Mouse (Mus musculus) forebrain, embryonic 15.5 days (tissue): Measurements from ENCODE around the gene Osbpl2. TPM values are rescaled to one million over a fixed set of nuclear protein-coding genes. Genes with fewer than 3 reads are reported as not detected.
A peak's percentile ranks its signal among the peaks of the same experiment; 100 is the strongest.
"Not testable (repeated sequence)": the region's sequence is repeated elsewhere in the genome, so short reads cannot be mapped to it uniquely, and the experiment has no call there.

ENCODE experiments used
- ATAC-seq: fragments of 200-750 bp; cut with Nextera tagmentation; replicated peaks from 2 replicates; pipeline ENCODE4 v1.8.0; 2017; ENCODE audit warnings: mild to moderate bottlenecking, moderate TSS enrichment, moderate library complexity
- H3K27ac ChIP-seq: fragments of 300-500 bp; sonication (generic); replicated peaks from 2 replicates; pipeline ENCODE4 v1.5.1; 2015; ENCODE audit warnings: mild to moderate bottlenecking, inconsistent platforms
- H3K27me3 ChIP-seq: fragments of 300-500 bp; sonication (generic); 2 replicates; pipeline ENCODE4 v1.6.1; 2015; ENCODE audit warnings: inconsistent platforms
- H3K36me3 ChIP-seq: fragments of 300-500 bp; sonication (generic); 2 replicates; pipeline ENCODE4 v1.6.1; 2015; ENCODE audit warnings: mild to moderate bottlenecking, inconsistent platforms
- H3K4me1 ChIP-seq: fragments of 300-500 bp; sonication (generic); 2 replicates; pipeline ENCODE4 v1.6.1; 2015; ENCODE audit warnings: inconsistent platforms
- H3K4me2 ChIP-seq: fragments of 300-500 bp; sonication (generic); replicated peaks from 2 replicates; pipeline ENCODE4 v1.6.1; 2015; ENCODE audit warnings: mild to moderate bottlenecking, inconsistent platforms
- H3K4me3 ChIP-seq: fragments of 300-500 bp; sonication (generic); 2 replicates; pipeline ENCODE4 v1.5.1; 2015; ENCODE audit warnings: mild to moderate bottlenecking, inconsistent platforms
- H3K9ac ChIP-seq: fragments of 300-500 bp; sonication (generic); replicated peaks from 2 replicates; pipeline ENCODE4 v1.6.1; 2015; ENCODE audit warnings: mild to moderate bottlenecking, inconsistent platforms
- H3K9me3 ChIP-seq: fragments of 300-500 bp; sonication (generic); 2 replicates; pipeline ENCODE4 v1.6.1; 2016; ENCODE audit warnings: inconsistent platforms
- WGBS: fragments of 180-500 bp; shearing (Covaris S2); methylation state at CpG from one replicate; pipeline ENCODE4 v1.1.7; 2015; ENCODE audit warnings: mixed read lengths; 5-methylcytosine and 5-hydroxymethylcytosine counted together
- polyA plus RNA-seq: library from polyadenylated mRNA; unstranded; fragments of >200 nt; fragmentation: Nextera tagmentation; extraction: Ambion mirVana; gene quantifications from 2 replicates; pipeline ENCODE4 v1.2.1, GENCODE M21; 2015

The Osbpl2 gene
- polyA plus RNA-seq, 1 experiment from 2014 or later: 67.3 TPM

GRCm38 (mm10) chr2:180171522-180172070, 52.5 kb downstream of the Osbpl2 start:
- H3K9ac ChIP-seq: peak overlapping the region; percentile 89
- WGBS: under 1% methylated on average over 80 of the region's 80 CpGs
- peak overlapping the region; percentile 90 for H3K27ac ChIP-seq
- H3K9me3 ChIP-seq: no peaks in the 10 kb centered on the region
- peaks cover 24% of the 10 kb centered on the region for H3K4me1 ChIP-seq
- H3K27me3 ChIP-seq: no peaks in the 10 kb centered on the region
- peak overlapping the region; percentile 97 for H3K4me2 ChIP-seq
- ATAC-seq: peak; percentile 72
- H3K36me3 ChIP-seq: peaks cover 25% of the 10 kb centered on the region
- H3K4me3 ChIP-seq: peak overlapping the region; percentile 86

DNA sequence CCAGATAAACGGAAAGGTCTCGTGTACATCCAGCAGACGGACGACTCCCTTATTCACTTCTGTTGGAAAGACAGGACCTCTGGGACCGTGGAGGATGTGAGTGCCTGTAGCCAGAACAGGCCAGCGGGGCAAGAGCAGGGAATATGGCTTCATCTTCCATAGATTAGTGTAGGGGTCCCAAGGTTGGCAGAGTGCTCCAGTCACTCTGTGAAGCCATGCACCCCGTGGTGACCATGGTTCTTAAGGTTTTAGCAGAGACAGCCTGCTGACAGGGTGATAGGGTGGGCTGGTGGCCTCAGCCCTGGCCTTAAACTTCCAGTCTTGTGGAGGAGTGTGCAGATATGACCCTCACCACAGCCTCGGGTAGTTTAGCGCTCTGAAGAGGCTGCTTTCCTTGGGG, 53.0 kb downstream of the Osbpl2 start:
- no peak overlapping the region for H3K27ac ChIP-seq
- 3% methylated on average over 9 of the region's 9 CpGs for WGBS
- no peak for ATAC-seq

DNA sequence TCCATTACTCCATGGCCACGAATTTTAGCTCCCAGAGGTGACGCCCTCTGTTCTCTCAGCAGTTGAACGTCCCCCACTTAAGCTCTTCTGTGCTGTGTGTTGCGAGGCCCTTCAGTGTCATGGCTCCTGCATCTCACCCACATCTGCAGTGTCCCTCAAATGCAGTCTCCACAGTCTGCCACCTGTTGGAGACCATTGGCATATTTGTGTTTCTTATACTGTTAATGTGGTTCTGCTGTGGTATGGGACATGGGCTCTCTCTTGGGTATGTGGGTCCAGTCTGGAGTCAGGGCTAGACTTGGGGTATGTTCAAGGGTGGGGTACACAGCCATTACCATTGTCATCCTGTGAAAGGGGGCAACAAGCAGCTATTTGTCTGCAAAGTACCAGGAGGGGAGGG, 54.1 kb downstream of the Osbpl2 start:
- Histone ChIP-seq H3K27me3 (no peaks in the 10 kb centered on the region), H3K4me1 (peaks cover 24% of the 10 kb centered on the region), H3K4me3 (peak overlapping the region; percentile 86; the same call in 1 of the 2 replicates), H3K9me3 (no peaks in the 10 kb centered on the region), H3K9ac (no peak overlapping the region), H3K27ac (no peak overlapping the region), H3K4me2 (peak overlapping the region; percentile 97), H3K36me3 (peaks cover 38% of the 10 kb centered on the region)
- 82% methylated on average over 4 of the region's 4 CpGs for WGBS
- no peak for ATAC-seq

More for the DNA sequence above, 53.0 kb downstream of the Osbpl2 start:
- H3K4me3 ChIP-seq: peak overlapping the region; percentile 86
- peaks cover 28% of the 10 kb centered on the region for H3K36me3 ChIP-seq
- H3K9me3 ChIP-seq: no peaks in the 10 kb centered on the region
- H3K4me1 ChIP-seq: peaks cover 24% of the 10 kb centered on the region
- peak overlapping the region; percentile 89 for H3K9ac ChIP-seq
- H3K27me3 ChIP-seq: no peaks in the 10 kb centered on the region
- H3K4me2 ChIP-seq: peak overlapping the region; percentile 97

GRCm38 (mm10) chr2:180173711-180174110, 54.6 kb downstream of the Osbpl2 start:
- H3K4me3 ChIP-seq, H3K9me3 ChIP-seq, H3K9ac ChIP-seq, ATAC-seq, H3K27me3 ChIP-seq, H3K4me2 ChIP-seq, H3K27ac ChIP-seq: not testable (repeated sequence)
- 89% methylated on average over 8 of the region's 8 CpGs for WGBS
- H3K4me1 ChIP-seq: peaks cover 24% of the 10 kb centered on the region
- H3K36me3 ChIP-seq: peaks cover 42% of the 10 kb centered on the region

DNA sequence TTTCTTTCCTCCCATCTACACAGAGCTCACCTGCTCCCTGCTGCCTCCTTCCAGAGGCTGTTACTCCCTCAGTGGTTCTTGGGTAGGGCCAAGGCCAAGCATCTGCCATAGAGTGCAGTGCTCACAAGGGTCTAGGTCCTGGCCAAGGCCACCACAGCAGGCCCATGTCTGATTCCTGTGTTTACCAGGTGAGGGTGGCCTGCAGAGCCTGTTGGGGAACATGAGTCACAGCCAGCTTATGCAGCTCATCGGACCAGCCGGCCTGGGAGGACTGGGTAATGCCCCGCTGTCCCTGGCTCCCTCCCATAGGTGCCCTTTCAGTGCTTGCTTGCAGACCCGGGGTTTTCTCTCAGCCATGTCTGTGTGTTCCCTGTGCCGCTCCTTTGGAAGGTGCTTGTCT, 55.0 kb downstream of the Osbpl2 start:
- Histone ChIP-seq H3K4me1 (peaks cover 24% of the 10 kb centered on the region), H3K4me2 (no peak overlapping the region), H3K9ac (no peak overlapping the region), H3K4me3 (no peak overlapping the region), H3K27ac (no peak overlapping the region), H3K36me3 (peaks cover 42% of the 10 kb centered on the region), H3K9me3 (no peaks in the 10 kb centered on the region), H3K27me3 (no peaks in the 10 kb centered on the region)
- 96% methylated on average over 5 of the region's 5 CpGs for WGBS
- no peak for ATAC-seq

DNA sequence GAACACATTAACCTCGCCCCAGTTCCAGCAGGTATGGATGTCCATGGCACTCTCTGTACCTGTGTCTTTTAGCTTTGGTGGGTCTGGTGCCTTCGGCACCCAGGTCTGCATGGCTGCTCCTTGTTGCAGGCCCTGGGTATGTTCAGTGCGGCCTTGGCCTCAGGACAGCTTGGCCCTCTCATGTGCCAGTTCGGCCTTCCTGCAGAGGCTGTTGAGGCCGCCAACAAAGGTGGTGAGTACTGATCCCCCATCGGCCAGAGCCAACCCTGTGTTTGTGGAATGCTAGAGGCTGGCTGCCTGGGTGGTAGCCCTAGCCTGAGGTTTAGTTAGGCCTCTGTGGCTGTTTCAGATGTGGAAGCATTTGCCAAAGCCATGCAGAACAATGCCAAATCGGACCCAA, 56.6 kb downstream of the Osbpl2 start:
- 90% methylated on average over 7 of the region's 7 CpGs for WGBS
- H3K9ac ChIP-seq: no peak overlapping the region
- H3K4me2 ChIP-seq: no peak overlapping the region
- no peak overlapping the region for H3K4me3 ChIP-seq
- no peaks in the 10 kb centered on the region for H3K9me3 ChIP-seq
- H3K4me1 ChIP-seq: peaks cover 21% of the 10 kb centered on the region
- ATAC-seq: no peak
- no peaks in the 10 kb centered on the region for H3K27me3 ChIP-seq
- peaks cover 42% of the 10 kb centered on the region for H3K36me3 ChIP-seq
- H3K27ac ChIP-seq: no peak overlapping the region

- no peaks in the 10 kb centered on the region for H3K9me3 ChIP-seq
- no peak overlapping the region for H3K4me3 ChIP-seq
- no peaks in the 10 kb centered on the region for H3K27me3 ChIP-seq
- no peak overlapping the region for H3K4me2 ChIP-seq
- peaks cover 17% of the 10 kb centered on the region for H3K36me3 ChIP-seq
- no peaks in the 10 kb centered on the region for H3K4me1 ChIP-seq
- no peak for ATAC-seq
- WGBS: 83% methylated on average over 9 of the region's 9 CpGs
- no peak overlapping the region for H3K27ac ChIP-seq
- H3K9ac ChIP-seq: no peak overlapping the region
These were observed 62.4 kb downstream of the Osbpl2 start for GRCm38 (mm10) chr2:180181542-180181941.

DNA sequence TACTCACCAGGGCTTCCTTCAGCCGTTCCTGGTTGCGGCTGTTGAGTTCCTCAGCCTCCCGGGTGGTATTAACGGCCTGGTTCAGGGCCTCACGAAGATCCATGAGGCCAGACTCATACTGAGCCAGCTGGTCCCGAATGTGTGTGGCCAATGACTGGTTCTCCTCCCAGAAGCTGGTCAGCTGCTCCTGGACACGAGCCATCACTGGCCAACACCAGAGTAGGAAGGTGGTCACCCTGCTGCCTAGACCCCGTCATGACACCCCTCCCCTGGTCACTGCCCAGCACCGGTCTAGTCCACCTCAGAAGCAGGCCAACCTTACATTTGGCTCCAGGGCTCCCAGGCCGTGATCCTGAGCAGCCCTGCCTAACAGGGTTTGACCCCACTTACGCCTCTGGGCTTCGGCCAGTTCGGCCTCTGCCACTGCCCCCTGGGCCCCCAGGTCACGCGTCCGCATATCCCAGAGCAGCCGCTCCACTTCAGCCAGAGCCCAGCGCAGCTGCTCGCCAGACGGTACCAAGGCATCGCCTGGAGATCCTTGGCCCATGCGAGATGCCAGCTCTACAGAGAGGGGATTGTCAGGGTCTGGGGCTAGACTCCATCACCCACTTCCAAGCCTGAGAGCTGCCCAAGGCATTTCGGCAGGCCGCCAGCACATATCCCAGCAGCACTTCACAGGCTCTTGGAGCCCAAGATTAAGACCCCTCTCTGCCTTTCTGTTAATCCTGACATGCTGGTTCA, 65.1 kb downstream of the Osbpl2 start:
- Histone ChIP-seq H3K27me3 (no peaks in the 10 kb centered on the region), H3K9ac (no peak overlapping the region), H3K4me3 (no peak overlapping the region), H3K4me2 (no peak overlapping the region), H3K4me1 (no peaks in the 10 kb centered on the region), H3K36me3 (no peaks in the 10 kb centered on the region; the same call in 1 of the 2 replicates), H3K9me3 (no peaks in the 10 kb centered on the region), H3K27ac (no peak overlapping the region)
- WGBS: 89% methylated on average over 24 of the region's 24 CpGs
- no peak for ATAC-seq

DNA sequence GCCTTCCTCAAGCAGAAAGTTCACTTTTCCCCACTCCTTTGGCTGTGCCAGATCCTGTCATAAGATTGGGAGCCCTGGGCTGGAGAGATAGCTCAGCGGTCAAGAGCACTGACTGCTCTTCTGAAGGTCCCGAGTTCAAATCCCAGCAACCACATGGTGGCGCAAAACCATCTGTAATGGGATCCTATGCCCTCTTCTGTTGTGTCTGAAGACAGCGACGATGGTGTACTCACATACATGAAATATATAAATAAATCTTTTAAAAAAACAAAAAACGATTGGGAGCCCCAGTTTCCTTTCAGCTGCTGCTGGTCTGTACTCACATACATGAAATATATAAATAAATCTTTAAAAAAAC, 65.6 kb downstream of the Osbpl2 start:
- no peaks in the 10 kb centered on the region for H3K27me3 ChIP-seq
- no peak overlapping the region for H3K4me2 ChIP-seq
- H3K9me3 ChIP-seq: no peaks in the 10 kb centered on the region
- no peak overlapping the region for H3K27ac ChIP-seq
- H3K36me3 ChIP-seq: no peaks in the 10 kb centered on the region; the same call in 1 of the 2 replicates
- no peak for ATAC-seq
- H3K4me1 ChIP-seq: no peaks in the 10 kb centered on the region
- H3K4me3 ChIP-seq: no peak overlapping the region
- 87% methylated on average over 6 of the region's 6 CpGs for WGBS
- H3K9ac ChIP-seq: no peak overlapping the region

DNA sequence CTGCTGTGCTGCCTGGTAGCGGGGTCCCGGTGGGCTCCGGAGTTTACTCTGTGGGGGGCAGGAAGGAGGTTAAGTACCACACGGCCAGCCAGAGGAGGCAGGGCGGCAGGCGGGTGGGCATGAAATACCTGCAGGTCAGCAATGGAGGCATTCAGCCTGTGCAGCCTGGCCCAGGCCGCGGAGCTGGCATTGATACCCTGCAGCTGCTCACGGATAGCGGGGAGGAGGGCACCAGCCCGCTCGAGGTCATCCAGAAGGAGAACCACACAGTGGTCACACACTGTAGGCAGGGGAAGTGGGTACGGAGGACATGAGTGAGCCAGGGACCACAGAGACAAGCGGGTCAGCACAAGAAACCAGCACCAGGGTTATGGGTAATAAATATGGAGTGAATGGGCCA, 66.6 kb downstream of the Osbpl2 start:
- 94% methylated on average over 14 of the region's 14 CpGs for WGBS
- no peak for ATAC-seq
- H3K36me3 ChIP-seq: no peaks in the 10 kb centered on the region

DNA sequence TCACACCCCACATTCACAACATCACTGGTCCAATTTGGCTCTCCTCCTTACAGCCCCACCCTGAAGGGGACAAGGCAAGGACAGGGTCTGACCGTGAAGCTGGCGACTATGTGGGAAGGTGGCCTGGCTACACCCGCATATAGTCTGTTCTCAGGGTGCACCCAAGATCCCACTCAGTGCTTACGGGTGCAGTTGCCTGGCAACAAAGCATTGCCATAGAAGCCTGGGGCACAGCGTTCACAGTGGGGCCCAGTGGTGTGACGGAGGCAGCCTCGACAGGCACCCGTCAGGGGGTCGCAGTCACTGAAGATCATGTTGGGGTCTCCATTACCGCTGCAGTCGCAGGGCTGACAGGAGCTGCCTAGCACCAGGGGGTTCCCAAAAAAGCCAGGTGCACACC, 68.3 kb downstream of the Osbpl2 start:
- H3K36me3 ChIP-seq: no peaks in the 10 kb centered on the region
- H3K9ac ChIP-seq: no peak overlapping the region
- no peak for ATAC-seq
- H3K4me2 ChIP-seq: no peak overlapping the region
- no peaks in the 10 kb centered on the region for H3K9me3 ChIP-seq
- WGBS: 88% methylated on average over 11 of the region's 11 CpGs
- no peak overlapping the region for H3K4me3 ChIP-seq
- no peaks in the 10 kb centered on the region for H3K4me1 ChIP-seq
- no peaks in the 10 kb centered on the region for H3K27me3 ChIP-seq
- no peak overlapping the region for H3K27ac ChIP-seq

More for the DNA sequence above, 66.6 kb downstream of the Osbpl2 start:
- H3K4me2 ChIP-seq: no peak overlapping the region
- H3K27me3 ChIP-seq: no peaks in the 10 kb centered on the region
- no peaks in the 10 kb centered on the region for H3K9me3 ChIP-seq
- no peaks in the 10 kb centered on the region for H3K4me1 ChIP-seq
- H3K27ac ChIP-seq: no peak overlapping the region
- H3K9ac ChIP-seq: no peak overlapping the region
- H3K4me3 ChIP-seq: no peak overlapping the region

DNA sequence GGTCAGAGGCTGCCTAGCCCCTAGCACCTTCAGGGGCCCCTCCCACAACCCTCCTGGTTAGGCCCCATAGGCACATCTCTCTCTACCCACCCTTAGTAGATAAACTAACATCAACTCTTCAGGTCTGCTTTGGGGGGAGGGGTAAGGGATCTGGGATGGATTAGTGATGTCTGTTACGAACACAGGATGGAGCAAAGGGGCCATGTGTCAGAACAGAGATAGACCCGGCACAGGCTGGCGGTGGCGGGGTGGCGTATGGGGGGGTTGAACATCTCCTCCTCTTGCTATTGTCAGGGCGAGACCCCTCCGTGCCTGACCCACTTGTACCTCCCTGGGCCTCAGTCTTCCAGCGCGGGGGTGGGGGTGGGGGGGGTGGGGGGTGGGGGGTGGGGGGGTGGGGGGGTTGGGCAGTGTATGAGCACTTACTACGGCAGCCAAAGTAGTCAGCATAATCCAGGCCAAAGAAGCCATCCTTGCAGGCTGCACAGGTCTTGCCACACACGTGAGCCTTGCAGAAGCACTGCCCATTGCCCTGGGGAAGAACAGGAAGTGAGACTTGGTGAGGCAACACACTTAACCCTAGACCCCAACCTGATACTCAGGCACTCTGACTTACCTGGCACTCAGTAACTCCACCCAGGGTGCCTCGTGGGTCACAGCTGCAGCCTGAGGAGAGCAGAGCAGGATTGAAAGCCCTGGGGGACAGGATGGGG, 77.7 kb downstream of the Osbpl2 start:
- no peak overlapping the region for H3K4me3 ChIP-seq
- ATAC-seq: no peak
- no peak overlapping the region for H3K27ac ChIP-seq
- H3K9me3 ChIP-seq: no peaks in the 10 kb centered on the region
- no peaks in the 10 kb centered on the region for H3K36me3 ChIP-seq
- H3K27me3 ChIP-seq: no peaks in the 10 kb centered on the region
- WGBS: 83% methylated on average over 12 of the region's 12 CpGs
- H3K4me2 ChIP-seq: no peak overlapping the region
- H3K9ac ChIP-seq: no peak overlapping the region
- peaks cover 8% of the 10 kb centered on the region for H3K4me1 ChIP-seq
